Mouse (Mus musculus) thymus, postnatal 0 days (tissue): ENCODE measurements at regions not wholly inside any gene's neighbourhood (a gene's known extent, or its start where the extent isn't known, plus 50 kb on each side); places are given as distances from the start of the nearest gene placed in this dataset.

Experiments used
- DNase-seq: peaks from one replicate; pipeline ENCODE4 v3.0.0-alpha.2; 2015; ENCODE audit warnings: low spot score

GRCm38 (mm10) chr15:69389575-69389974, 2888.9 kb upstream of the Lrrc6 start:
- no peak for DNase-seq

GRCm38 (mm10) chr15:69387466-69387865, 2886.8 kb upstream of the Lrrc6 start:
- no peak for DNase-seq

GRCm38 (mm10) chr15:69365440-69365839, 2864.7 kb upstream of the Lrrc6 start:
- DNase-seq, result no peak

- no peak for DNase-seq
Measured at GRCm38 (mm10) chr15:69350053-69350739, 2849.5 kb upstream of the Lrrc6 start.

GRCm38 (mm10) chr15:69346065-69346464, 2845.4 kb upstream of the Lrrc6 start:
- DNase-seq, result no peak

- DNase-seq, result no peak
Measured at GRCm38 (mm10) chr15:69342759-69343158, 2842.0 kb upstream of the Lrrc6 start.

GRCm38 (mm10) chr15:69336491-69336890, 2835.8 kb upstream of the Lrrc6 start:
- no peak for DNase-seq

GRCm38 (mm10) chr15:69326537-69326936, 2825.8 kb upstream of the Lrrc6 start:
- DNase-seq, result no peak

GRCm38 (mm10) chr15:69303100-69303499, 2802.4 kb upstream of the Lrrc6 start:
- DNase-seq, result no peak

- DNase-seq, result no peak
Measured at GRCm38 (mm10) chr15:69291273-69291672, 2790.6 kb upstream of the Lrrc6 start.

GRCm38 (mm10) chr15:69275546-69276255, 2775.0 kb upstream of the Lrrc6 start:
- no peak for DNase-seq

- no peak for DNase-seq
Measured at GRCm38 (mm10) chr15:69274225-69274766, 2773.6 kb upstream of the Lrrc6 start.

- DNase-seq, result no peak
Measured at GRCm38 (mm10) chr15:69273518-69273917, 2772.8 kb upstream of the Lrrc6 start.

GRCm38 (mm10) chr15:69261940-69262339, 2761.2 kb upstream of the Lrrc6 start:
- no peak for DNase-seq

- no peak for DNase-seq
Measured at GRCm38 (mm10) chr15:69257161-69257778, 2756.6 kb upstream of the Lrrc6 start.

- no peak for DNase-seq
Measured at GRCm38 (mm10) chr15:69253698-69254097, 2753.0 kb upstream of the Lrrc6 start.

- DNase-seq, result no peak
Measured at GRCm38 (mm10) chr15:69252095-69252494, 2751.4 kb upstream of the Lrrc6 start.

- DNase-seq, result no peak
Measured at GRCm38 (mm10) chr15:69246190-69246966, 2745.7 kb upstream of the Lrrc6 start.

GRCm38 (mm10) chr15:69235271-69235670, 2734.6 kb upstream of the Lrrc6 start:
- DNase-seq, result no peak

GRCm38 (mm10) chr15:69224619-69225587, 2724.2 kb upstream of the Lrrc6 start:
- DNase-seq, result no peak
